Mouse (Mus musculus): ENCODE data around the gene Baz2b. TPM values are rescaled to one million over a fixed set of nuclear protein-coding genes. Genes with fewer than 3 reads are reported as not detected.

Baz2b gene
- polyA plus RNA-seq, 1 experiment = 17.1 TPM

- Histone ChIP-seq H3K36me3 (replicated peaks; ENCODE audit: low read length) (no peaks in the 10 kb centered on the region), H3K4me3 (replicated peaks) (peak overlapping the region; percentile 95), H3K4me1 (peaks cover 28% of the 10 kb centered on the region), H3K9me3 (no peaks in the 10 kb centered on the region), H3K27me3 (replicated peaks) (no peaks in the 10 kb centered on the region)
- TF ChIP-seq GATA1 (IDR thresholded peaks at IDR 0.05; ENCODE audit: borderline replicate concordance, low read length) (no peak), FLI1 (IDR thresholded peaks at IDR 0.05; ENCODE audit: low read length) (no peak)
Observed at GRCm38 (mm10) chr2:60125049-60126004, 84.3 kb downstream of the Baz2b start.

DNA sequence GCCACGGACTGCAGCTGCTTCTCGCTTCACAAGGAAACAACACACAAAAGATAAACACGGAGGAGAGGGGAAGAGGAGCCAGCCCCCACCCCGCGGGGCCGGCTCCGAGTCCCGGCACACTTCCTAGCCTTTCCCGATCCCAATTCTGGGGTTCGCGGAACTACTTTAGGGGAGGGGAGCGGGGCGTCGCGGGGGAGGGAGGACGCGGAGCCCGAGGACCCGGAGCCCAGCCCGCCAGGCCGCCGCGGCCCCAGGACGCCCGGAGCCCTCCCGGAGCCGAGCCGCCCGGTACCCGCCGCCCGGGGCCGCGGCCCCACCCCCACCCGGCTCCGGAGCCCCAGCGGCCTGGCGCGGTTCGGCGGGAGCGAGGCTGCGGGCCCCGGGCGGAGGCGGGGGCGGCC, 85.0 kb downstream of the Baz2b start:
- Histone ChIP-seq H3K4me1 (peaks cover 32% of the 10 kb centered on the region), H3K27me3 (replicated peaks) (no peaks in the 10 kb centered on the region), H3K36me3 (replicated peaks; ENCODE audit: low read length) (no peaks in the 10 kb centered on the region), H3K9me3 (no peaks in the 10 kb centered on the region), H3K4me3 (replicated peaks) (peak overlapping the region; percentile 95)
- TF ChIP-seq FLI1 (IDR thresholded peaks at IDR 0.05; ENCODE audit: low read length) = no peak
- TF ChIP-seq GATA1 (IDR thresholded peaks at IDR 0.05; ENCODE audit: borderline replicate concordance, low read length) = no peak

DNA sequence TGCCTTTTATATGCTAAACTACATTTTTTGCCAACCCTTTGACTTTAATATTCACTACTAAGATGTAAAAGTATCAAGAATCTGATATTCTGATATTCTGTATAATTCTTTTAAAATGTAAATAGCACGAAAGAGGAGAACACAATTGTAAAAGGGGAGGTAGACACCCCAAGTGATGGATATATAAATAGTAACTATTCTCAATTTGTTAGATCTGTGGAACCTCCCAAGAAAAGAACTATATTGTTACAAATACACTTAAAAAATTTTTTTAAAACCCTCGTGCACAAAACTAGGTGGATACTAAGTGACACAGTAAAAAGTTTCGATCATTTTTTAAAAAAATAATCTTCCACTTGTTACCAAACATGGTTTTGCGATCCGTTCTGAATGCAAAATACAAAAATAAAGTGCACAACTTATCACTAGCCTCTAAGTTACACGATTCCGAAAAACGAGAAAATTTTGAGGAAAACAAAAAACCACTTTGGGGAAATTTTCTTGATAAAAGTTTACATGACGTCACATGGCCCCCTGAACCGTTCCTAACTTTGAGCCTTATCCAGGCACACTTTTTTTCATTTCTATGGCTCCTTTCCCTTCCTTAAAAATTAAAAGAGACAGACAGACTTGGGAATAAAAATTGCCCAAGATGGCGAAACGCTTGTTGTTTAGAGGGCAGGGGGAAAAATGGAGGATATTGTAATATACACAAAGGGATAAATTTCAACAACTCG, 85.6 kb downstream of the Baz2b start:
- Histone ChIP-seq H3K4me3 (replicated peaks) (peak overlapping the region; percentile 95), H3K9me3 (no peaks in the 10 kb centered on the region), H3K4me1 (peaks cover 28% of the 10 kb centered on the region), H3K27me3 (replicated peaks) (no peaks in the 10 kb centered on the region), H3K36me3 (replicated peaks; ENCODE audit: low read length) (no peaks in the 10 kb centered on the region)
- TF ChIP-seq GATA1 (IDR thresholded peaks at IDR 0.05; ENCODE audit: borderline replicate concordance, low read length) (no peak), FLI1 (IDR thresholded peaks at IDR 0.05; ENCODE audit: low read length) (no peak)

DNA sequence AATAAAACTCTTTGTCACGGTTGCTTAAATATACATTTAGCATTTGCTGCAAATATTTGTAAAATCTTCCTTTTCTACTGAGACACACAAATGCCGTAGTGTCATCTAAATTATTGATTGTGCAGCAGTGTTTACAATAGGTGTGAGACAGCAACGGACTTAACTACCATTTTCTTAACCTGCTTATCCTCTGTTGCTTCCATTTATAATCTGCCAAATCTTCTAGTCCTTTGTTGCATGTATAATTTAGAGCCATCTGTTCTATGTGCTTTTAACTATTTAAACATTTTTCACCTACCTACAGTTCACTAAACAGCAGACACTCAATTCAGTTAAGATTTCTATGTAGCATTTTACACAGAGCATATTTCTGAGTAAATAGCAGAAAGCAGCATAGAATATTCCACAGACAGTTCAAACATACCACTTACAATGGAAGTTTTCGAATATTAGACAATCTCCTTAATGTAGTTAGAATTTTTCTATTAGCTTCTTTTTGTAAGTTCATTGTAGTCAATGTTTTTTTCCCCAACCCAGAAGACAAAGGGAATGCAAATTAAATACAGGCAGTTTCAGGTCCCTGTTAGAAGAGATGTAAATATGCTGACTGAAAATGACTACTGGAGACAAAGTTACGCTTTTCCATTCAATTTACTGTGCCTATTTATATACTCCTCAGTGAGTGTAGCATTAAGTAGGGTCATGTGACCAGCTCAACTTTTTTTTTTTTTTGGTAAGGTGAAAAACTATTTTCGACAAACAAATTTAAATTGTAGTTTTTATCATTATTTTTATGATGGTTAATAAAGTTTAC, 86.4 kb downstream of the Baz2b start:
- Histone ChIP-seq H3K4me3 (replicated peaks) (peak overlapping the region; percentile 95), H3K27me3 (replicated peaks) (no peaks in the 10 kb centered on the region), H3K4me1 (peaks cover 28% of the 10 kb centered on the region), H3K9me3 (no peaks in the 10 kb centered on the region), H3K36me3 (replicated peaks; ENCODE audit: low read length) (no peaks in the 10 kb centered on the region)
- no peak for TF ChIP-seq FLI1 (IDR thresholded peaks at IDR 0.05; ENCODE audit: low read length)

DNA sequence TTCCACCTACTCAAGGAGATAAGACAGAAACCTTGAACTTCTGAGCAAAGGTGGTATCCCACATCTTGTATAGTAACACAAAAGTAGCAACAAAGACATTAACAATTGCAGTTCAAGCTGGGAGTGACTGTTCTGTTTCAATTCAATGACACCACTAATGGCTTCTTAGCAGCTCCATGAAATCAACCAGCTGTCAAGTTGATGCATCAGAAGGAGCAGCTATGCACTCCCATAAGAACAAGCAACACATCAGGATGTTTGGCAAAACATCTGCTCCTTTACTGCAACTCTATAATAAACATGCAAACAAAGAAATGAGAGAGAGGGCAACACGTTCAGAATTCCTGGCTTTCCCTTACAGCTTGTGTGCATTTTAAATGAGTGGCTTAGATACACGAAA, 87.5 kb downstream of the Baz2b start:
- Histone ChIP-seq H3K4me3 (replicated peaks) (peak overlapping the region; percentile 28), H3K27me3 (replicated peaks) (no peaks in the 10 kb centered on the region), H3K9me3 (no peaks in the 10 kb centered on the region), H3K36me3 (replicated peaks; ENCODE audit: low read length) (no peaks in the 10 kb centered on the region), H3K4me1 (peaks cover 33% of the 10 kb centered on the region)
- TF ChIP-seq FLI1 (IDR thresholded peaks at IDR 0.05; ENCODE audit: low read length) = no peak
- TF ChIP-seq GATA1 (IDR thresholded peaks at IDR 0.05; ENCODE audit: borderline replicate concordance, low read length) = no peak

- Histone ChIP-seq H3K36me3 (replicated peaks; ENCODE audit: low read length) (peaks cover 7% of the 10 kb centered on the region), H3K27me3 (replicated peaks) (no peaks in the 10 kb centered on the region), H3K4me1 (peaks cover 42% of the 10 kb centered on the region), H3K4me3 (replicated peaks) (no peak overlapping the region), H3K9me3 (no peaks in the 10 kb centered on the region)
- TF ChIP-seq FLI1 (IDR thresholded peaks at IDR 0.05; ENCODE audit: low read length) (no peak), GATA1 (IDR thresholded peaks at IDR 0.05; ENCODE audit: borderline replicate concordance, low read length) (no peak)
Observed at GRCm38 (mm10) chr2:60120681-60121080, 89.0 kb downstream of the Baz2b start.

DNA sequence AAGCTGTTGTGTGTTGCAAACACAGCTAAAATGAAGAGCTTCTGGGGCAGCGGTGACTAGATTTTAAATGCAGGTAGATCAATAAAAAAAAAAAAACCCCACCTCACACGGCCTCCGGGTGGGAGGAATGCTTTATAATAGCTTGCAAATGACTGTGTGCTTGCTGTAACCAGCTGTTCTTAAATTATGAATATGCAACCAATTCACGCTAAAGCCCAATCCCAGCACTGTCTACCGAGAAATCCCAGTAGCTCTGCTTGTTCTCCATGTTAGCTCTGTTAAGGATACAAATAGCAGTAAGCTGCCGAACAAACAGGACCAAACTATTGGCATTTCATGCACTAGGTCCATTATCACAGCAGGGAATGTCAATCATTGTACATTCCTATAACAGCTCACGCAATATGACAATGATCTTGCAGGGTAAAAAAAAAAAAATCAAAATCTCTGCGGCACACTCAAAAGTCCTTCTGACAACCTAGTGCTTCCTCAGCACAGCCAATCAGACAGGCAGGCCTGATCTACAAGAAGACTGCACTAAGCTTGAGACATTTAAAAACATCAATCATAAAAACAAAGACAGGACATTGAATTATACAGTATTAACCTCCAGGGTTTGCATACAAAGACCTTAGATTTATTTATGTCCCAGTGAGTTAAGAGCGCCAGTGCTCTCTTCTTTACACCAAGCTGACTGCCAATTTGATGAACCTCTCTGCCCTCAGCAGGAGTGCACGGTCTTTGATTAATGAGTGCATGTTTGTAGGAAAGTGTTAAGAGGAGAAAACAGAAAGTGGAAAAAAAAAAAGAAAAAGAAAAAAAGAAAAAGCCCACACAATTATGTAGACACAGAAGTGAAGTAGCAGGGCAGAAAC, 90.7 kb downstream of the Baz2b start:
- TF ChIP-seq GATA1 (IDR thresholded peaks at IDR 0.05; ENCODE audit: borderline replicate concordance, low read length) (no peak), FLI1 (IDR thresholded peaks at IDR 0.05; ENCODE audit: low read length) (no peak)
- peaks cover 48% of the 10 kb centered on the region for H3K4me1 ChIP-seq
- no peaks in the 10 kb centered on the region for H3K27me3 ChIP-seq (replicated peaks)
- peaks cover 7% of the 10 kb centered on the region for H3K36me3 ChIP-seq (replicated peaks; ENCODE audit: low read length)
- H3K9me3 ChIP-seq = no peaks in the 10 kb centered on the region
- H3K4me3 ChIP-seq (replicated peaks) = no peak overlapping the region

DNA sequence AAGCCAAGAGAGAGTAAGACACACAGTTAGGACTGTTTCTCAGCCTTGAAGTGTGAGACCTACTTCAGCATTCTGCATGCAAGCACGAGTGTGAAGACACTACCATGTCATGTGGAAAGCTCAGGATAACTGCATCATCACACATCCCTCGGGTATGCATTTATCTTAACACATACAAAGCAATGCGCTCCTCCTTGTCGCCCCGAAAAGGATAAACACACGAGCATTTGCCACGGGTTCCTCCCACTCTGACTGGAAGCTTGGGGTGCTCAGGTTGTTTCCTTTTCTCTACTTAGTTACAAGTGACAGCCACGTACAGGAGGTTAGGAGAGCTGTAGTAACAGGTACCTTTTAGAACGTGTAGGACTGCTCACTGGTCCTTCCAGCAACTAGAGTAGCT, 91.8 kb downstream of the Baz2b start:
- Histone ChIP-seq H3K9me3 (no peaks in the 10 kb centered on the region), H3K4me3 (replicated peaks) (no peak overlapping the region), H3K27me3 (replicated peaks) (no peaks in the 10 kb centered on the region), H3K36me3 (replicated peaks; ENCODE audit: low read length) (peaks cover 7% of the 10 kb centered on the region), H3K4me1 (peaks cover 56% of the 10 kb centered on the region)
- TF ChIP-seq GATA1 (IDR thresholded peaks at IDR 0.05; ENCODE audit: borderline replicate concordance, low read length) = no peak
- TF ChIP-seq FLI1 (IDR thresholded peaks at IDR 0.05; ENCODE audit: low read length) = no peak

Measured in megakaryocyte, embryonic 14.5 days (primary cell).